Mouse (Mus musculus): ENCODE results near the gene Raet1e.
"Not testable (repeated sequence)": the region's sequence is repeated elsewhere in the genome, so short reads cannot be mapped to it uniquely, and the experiment has no call there.

DNA sequence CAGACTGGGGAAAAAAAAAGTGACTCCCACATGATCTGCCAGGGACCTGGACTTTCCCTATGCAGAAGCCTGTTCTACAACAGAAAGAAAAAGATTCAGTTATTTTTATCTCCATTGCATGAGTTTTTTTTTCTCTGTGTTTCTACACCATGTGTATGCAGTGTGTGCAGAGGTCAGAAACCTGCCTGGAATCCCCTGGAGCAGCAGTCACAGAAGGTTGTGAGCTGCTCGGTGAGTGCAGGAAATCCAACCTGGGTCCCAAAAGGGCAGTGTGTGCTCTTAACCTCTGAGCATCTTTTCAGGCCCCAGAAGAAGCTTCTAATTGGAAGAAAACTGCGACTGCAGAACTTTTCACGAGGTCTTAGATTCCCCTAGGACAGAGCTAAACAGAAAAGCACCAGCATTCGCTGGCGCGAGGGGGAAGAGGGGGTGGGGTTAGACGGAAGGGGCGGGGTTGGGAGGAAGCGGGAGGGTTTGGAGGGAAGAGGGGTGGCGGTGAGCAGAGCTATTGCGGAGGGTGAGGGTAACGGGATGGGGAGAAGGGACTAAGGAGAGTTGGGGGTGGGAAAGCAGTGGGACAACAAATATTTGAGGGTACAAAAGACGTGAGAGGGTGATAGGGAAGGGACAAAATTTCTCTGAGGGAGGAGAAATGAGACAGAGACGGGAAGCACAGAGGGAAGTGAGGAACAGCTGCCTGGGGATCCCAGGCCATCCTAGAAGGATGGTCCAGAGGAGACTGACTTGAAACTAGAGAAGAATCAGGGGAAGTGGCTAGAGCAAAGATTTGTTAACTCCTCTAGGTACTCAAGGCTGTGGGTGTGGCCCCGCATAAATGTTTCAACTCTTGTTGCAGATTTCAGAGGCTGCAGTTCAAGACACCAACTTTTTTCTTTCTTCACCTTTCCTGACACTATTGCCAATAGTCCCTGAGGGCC, 203.3 kb downstream of the Raet1e start:
- not testable (repeated sequence) for TF ChIP-seq POLR2A, CTCF (IDR thresholded peaks at IDR 0.05; ENCODE audit: extremely low read depth, insufficient read depth, low read length)

Measured in cortical plate, adult 2 months (tissue).